Mouse (Mus musculus): ENCODE measurements around the gene Ssh3. TPM values are rescaled to one million over a fixed set of nuclear protein-coding genes. Genes with fewer than 3 reads are reported as not detected.

Gene Ssh3
- polyA plus RNA-seq (2012; rRNA removed) = 50.7 and 62.1 TPM in 2 replicates

GRCm38 (mm10) chr19:4268566-4269361, at the start of gene Ssh3:
Ssh3 (minus strand) TSS chr19:4269180.

GRCm38 (mm10) chr19:4306190-4306577, 37.2 kb upstream of the Ssh3 start, which contains the start of gene Grk2:
Grk2 (minus strand) TSS chr19:4306222.

DNA sequence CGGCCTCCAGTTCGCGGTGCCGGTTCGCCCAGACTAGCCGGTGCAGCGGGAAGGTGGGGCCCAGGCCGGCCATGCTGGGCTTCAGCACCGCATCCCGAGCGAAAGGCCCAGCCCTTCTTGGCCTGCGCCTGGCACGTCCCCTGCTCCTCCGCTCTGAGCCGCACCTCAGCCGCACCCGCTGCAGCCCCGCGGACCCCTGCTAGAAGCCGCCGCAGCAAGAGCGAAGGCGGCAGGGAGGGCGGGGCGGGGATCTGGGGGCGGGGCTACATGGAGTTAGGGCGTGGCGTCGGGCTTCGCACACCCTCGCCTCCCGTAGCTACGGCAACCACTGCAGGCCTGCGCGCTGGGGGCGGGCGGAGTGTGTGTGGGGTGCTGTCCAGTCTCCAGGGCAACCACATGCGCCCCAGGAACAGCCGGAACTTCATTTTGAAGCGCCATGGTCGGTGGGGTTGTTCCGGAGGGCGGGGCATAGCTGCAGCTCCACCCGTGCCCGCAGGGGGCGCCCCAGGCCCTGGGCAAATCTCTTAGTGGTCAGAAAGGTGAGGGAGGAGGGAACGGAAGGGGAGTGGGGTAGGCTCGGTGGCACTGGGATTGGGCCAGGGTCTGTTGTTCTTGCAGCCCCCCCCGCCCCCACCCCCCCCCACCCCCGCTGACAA, 14.0 kb upstream of the Ssh3 start, which contains the start of gene Ankrd13d:
Gene Ankrd13d, minus strand, starts transcription at position 240 of the 656 bp plus-strand sequence.

DNA sequence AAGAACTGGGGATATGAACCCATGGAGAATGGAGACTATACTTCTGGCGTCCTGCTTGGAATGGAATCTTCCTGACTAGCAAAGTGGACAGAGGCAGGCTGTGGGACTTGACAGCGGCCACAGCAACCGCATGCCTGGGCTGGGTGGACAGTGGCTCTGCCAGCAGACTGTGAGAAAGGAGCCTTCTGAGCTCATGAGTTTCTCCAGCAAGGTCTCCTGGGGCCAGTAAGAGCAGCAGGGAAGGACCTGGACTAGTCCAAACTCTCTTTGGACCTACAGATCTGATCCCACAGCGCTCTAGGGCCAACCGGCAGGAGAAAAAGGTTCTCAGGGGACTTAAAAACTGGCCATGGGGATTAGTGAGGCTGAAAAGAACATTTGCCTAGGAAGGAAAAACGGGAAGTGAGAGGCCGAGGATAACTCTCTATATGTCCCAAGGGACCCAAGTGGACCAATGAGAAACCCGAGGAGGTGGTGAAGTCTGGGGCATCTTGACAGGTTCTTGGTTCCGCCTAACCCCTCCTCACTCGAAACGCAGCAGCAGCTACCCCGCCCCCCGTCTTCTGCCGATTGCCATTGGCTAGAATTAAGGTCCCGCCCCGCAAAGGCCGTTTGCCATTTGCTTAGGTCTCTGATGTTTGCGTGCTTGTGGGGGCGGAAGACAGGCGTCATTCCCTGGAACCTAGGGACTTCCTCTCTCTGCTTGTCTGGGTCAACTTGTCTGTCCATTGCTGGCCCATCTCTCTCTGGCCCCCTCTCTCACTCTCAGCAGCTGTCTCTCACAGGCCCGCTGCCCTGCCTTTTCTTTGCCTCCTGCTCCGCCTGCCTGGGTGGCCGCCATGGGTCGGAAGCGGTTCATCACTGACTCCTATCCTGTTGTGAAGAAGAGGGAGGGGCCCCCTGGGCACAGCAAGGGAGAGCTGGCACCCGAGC, 37.5 kb downstream of the Ssh3 start, which contains the start of gene Pold4:
Gene Pold4, plus strand, starts transcription at position 647 of the 933 bp plus-strand sequence.

DNA sequence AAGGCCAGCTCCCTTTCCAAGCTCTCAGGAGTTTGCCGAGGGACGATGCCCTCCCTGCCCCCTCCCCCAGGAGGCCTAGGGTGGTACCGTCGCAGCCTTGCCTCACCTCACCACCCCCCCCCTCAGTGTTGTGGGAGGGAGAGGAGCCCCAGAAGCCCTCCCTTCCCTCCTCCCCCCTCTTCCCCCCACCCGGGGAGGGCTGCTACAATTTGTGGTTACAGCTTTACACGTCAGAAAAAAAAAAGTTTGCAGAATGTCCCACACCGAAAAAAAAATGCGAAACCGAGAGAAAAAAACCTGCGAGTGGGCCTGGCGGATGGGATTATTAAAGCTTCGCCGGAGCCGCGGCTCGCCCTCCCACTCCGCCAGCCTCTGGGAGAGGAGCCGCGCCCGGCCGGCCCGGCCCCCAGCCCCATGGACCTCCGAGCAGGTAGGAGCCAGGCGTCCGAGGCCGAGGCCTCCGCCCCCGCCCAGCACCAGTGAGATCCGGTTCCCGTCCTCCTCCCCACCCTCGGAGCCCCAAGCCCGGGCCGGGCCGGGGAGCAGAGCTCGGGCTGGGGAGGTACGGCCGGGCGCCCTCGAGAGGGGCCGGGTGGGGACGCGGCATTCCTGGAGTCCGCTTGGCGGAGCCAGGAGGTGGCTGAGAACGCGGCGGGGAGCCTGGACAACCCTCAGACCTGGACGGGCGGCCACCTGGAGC, 54.8 kb downstream of the Ssh3 start, which contains the start of the genes Clcf1 and AC109138.7:
Gene Clcf1, plus strand, starts transcription at position 168 of the 700 bp plus-strand sequence.
Gene AC109138.7, plus strand, starts transcription at position 287 of the 700 bp plus-strand sequence.

Other genes with a start within 250 kb of the Ssh3 start
- 226 and 263 TPM in 2 replicates for gene Gstp1, start 231.2 kb downstream of the Ssh3 start, polyA plus RNA-seq (2012; rRNA removed)
- gene Gstp2, start 223.2 kb downstream of the Ssh3 start, polyA plus RNA-seq (2012; rRNA removed) = 1.2 and 5.2 TPM in 2 replicates
- 0.38 TPM in 1 of 2 replicates, not detected in the other for gene Gstp3, start 209.6 kb downstream of the Ssh3 start, polyA plus RNA-seq (2012; rRNA removed)
- not detected in 2 replicates for gene Cabp2, start 187.6 kb downstream of the Ssh3 start, polyA plus RNA-seq (2012; rRNA removed)
- gene Cdk2ap2, start 172.0 kb downstream of the Ssh3 start, polyA plus RNA-seq (2012; rRNA removed) = 51.1 and 56.1 TPM in 2 replicates
- gene Pitpnm1, start 169.2 kb downstream of the Ssh3 start, polyA plus RNA-seq (2012; rRNA removed) = 112 and 116 TPM in 2 replicates
- gene Aip, start 143.3 kb downstream of the Ssh3 start, polyA plus RNA-seq (2012; rRNA removed) = 122 and 129 TPM in 2 replicates
- gene Gpr152, start 129.4 kb downstream of the Ssh3 start, polyA plus RNA-seq (2012; rRNA removed) = 0.05 and 0.06 TPM in 2 replicates
- 0.03 and 0.05 TPM in 2 replicates for gene Cabp4, start 125.1 kb downstream of the Ssh3 start, polyA plus RNA-seq (2012; rRNA removed)
- gene Coro1b, start 120.6 kb downstream of the Ssh3 start, polyA plus RNA-seq (2012; rRNA removed) = 245 and 266 TPM in 2 replicates
- 1.6 and 2.9 TPM in 2 replicates for gene Ptprcap, start 115.6 kb downstream of the Ssh3 start, polyA plus RNA-seq (2012; rRNA removed)
- gene Rps6kb2, start 105.8 kb downstream of the Ssh3 start, polyA plus RNA-seq (2012; rRNA removed) = 75.7 and 77.5 TPM in 2 replicates
- 3.6 and 4.1 TPM in 2 replicates for gene Carns1, start 93.7 kb downstream of the Ssh3 start, polyA plus RNA-seq (2012; rRNA removed)
- 2.0 and 3.4 TPM in 2 replicates for gene Tbc1d10c, start 77.9 kb downstream of the Ssh3 start, polyA plus RNA-seq (2012; rRNA removed)
- gene Ppp1ca, start 77.1 kb downstream of the Ssh3 start, polyA plus RNA-seq (2012; rRNA removed) = 403 and 409 TPM in 2 replicates
- 39.4 and 40.6 TPM in 2 replicates for gene Rad9a, start 67.5 kb downstream of the Ssh3 start, polyA plus RNA-seq (2012; rRNA removed)
- 2.9 and 7.3 TPM in 2 replicates for gene Clcf1, start 54.9 kb downstream of the Ssh3 start, polyA plus RNA-seq (2012; rRNA removed)
- gene AC109138.7, start 54.8 kb downstream of the Ssh3 start, polyA plus RNA-seq (2012; rRNA removed) = 1.2 TPM in 1 of 2 replicates, not detected in the other
- gene Pold4, start 37.3 kb downstream of the Ssh3 start, polyA plus RNA-seq (2012; rRNA removed) = 28.6 and 30.9 TPM in 2 replicates
- 43.2 and 50.9 TPM in 2 replicates for gene Ankrd13d, start 14.0 kb upstream of the Ssh3 start, polyA plus RNA-seq (2012; rRNA removed)
- gene Grk2, start 37.0 kb upstream of the Ssh3 start, polyA plus RNA-seq (2012; rRNA removed) = 107 and 108 TPM in 2 replicates
- 80.2 and 85.5 TPM in 2 replicates for gene Kdm2a, start 129.1 kb upstream of the Ssh3 start, polyA plus RNA-seq (2012; rRNA removed)
- gene Rhod, start 170.3 kb upstream of the Ssh3 start, polyA plus RNA-seq (2012; rRNA removed) = 5.3 and 9.9 TPM in 2 replicates
- gene Syt12, start 208.3 kb upstream of the Ssh3 start, polyA plus RNA-seq (2012; rRNA removed) = 1.7 and 1.9 TPM in 2 replicates
- gene 2010003K11Rik, start 229.4 kb upstream of the Ssh3 start, polyA plus RNA-seq (2012; rRNA removed) = not detected in 2 replicates
- 11.3 and 13.4 TPM in 2 replicates for gene Pcx, start 241.3 kb upstream of the Ssh3 start, polyA plus RNA-seq (2012; rRNA removed)

All from central nervous system, embryonic 14 days (tissue).